Mouse (Mus musculus): ENCODE measurements at regions not wholly inside any gene's neighbourhood (a gene's known extent, or its start where the extent isn't known, plus 50 kb on each side); places are given as distances from the start of the nearest gene placed in this dataset.
A peak's percentile ranks its signal among the peaks of the same experiment; 100 is the strongest.
"Not testable (repeated sequence)": the region's sequence is repeated elsewhere in the genome, so short reads cannot be mapped to it uniquely, and the experiment has no call there.

DNA sequence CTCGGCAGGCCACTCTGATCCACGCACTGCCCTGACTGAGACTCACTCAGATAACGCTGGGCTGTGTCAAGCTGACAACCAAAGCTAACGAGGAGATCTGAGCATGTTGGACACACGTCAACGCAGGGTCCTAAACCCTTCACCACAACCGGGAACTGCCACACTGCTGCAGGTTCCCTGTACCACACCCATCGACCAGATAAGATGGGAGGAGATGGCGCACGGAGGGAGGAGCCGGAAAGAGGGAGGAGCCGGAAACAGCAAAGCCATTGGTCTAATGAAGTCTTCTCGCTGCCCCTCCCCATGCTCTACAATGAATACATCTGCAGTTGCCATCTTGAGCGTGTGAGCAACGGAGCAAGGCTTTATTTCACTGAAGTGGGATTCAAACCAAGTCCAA is 182.9 kb upstream of the Rpl38 start:
- DNase-seq (ENCODE audit: low spot score in 2 of 2): no peak

GRCm38 (mm10) chr11:114484668-114484953 is 183.7 kb upstream of the Rpl38 start:
- DNase-seq (ENCODE audit: low spot score in 2 of 2): no peak

DNA sequence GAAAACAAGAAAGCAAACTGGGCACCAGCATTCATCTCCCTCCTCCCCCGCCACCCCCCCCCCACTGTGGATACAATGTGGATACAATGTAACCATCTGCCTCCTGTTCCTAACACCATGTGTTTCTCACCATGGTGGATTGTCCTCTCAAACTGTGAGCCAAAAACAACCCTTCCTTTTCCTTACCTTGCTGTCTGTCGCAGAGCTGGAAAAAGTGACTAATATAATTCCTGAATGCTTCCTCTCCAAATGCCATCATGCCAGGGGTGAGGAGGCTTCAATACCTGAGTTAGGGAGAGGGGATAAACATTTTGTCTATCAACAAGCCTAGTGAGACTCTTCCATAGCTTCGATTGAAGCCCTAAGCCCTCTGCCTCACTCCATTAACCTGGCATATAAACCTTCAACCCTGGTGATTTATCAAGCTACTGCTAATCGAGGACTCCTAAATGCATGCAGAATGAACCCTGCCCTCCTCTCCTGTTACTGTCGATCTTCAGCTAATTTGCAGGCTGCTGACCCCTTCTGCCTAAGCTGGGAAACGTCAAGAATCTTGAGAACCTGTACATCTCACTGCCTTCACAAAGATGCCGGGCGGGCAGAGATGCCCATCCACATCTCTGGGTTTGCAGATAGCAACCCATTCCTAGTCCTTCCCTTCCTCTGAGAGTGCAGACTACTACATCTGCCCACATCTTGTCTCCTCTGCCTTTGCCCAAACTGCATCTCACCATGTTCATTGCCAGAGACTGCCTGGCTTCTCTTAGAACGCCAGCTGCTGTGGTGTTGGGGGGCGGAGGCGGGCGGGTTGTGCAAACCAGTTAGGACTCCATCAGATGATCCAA is 184.3 kb upstream of the Rpl38 start:
- DNase-seq (ENCODE audit: low spot score in 2 of 2): no peak

DNA sequence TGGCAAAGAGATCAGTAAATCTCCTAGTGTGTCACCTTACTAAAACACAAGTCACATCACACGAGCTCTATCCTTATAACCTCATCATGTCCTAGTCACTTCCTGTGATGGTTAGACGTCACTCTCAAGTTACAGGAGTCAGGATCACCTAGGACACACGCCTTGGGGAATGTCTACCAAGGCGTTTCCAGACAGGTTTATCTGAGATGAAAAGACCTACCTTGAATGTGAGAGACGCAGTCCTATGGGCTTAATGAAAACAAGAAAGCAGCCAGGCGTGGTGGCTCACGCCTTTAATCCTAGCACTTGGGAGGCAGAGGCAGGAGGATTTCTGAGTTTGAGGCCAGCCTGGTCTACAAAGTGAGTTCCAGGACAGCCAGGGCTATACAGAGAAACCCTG is 185.0 kb upstream of the Rpl38 start:
- not testable (repeated sequence) for DNase-seq (ENCODE audit: low spot score in 2 of 2)

DNA sequence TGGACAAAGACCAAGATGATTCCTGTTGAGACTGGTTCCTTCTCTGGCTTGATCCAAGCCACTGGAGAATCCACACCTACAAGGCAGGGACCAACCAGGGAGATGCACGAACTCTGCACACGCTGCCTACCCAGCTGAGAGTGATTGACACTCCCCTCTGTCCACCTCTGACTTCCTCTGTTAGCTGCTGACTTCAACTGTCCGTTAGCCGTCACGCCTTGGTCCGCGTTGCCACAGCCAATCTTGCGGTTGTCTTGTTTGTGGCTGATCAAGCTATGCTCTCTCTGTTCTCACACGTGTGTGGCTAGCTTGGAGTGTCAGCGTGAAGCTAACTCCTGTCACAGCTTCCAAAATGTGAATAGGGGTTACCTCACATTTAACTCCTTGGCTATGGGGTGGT is 186.3 kb upstream of the Rpl38 start:
- DNase-seq (ENCODE audit: low spot score in 2 of 2): no peak

DNA sequence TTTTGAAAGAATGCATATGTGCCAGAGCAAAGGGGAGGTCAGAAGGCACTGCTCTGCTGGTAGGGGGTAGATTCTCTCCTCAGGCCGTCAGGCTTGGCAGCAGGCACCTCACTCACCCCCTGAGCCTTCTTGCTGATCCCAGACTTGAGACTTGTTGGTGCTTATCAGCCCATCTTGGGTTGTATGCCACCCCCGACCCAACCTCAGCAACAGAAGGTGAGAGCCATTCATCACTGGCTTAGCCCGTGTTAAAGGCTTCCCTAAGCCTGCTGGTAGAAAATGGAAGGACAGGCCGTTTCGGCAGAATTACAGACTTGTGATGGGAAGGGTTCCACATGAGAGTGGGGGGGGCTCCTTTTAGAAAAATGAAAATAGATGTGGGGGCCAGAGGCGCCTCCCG is 187.3 kb upstream of the Rpl38 start:
- DNase-seq (ENCODE audit: low spot score in 2 of 2): no peak

DNA sequence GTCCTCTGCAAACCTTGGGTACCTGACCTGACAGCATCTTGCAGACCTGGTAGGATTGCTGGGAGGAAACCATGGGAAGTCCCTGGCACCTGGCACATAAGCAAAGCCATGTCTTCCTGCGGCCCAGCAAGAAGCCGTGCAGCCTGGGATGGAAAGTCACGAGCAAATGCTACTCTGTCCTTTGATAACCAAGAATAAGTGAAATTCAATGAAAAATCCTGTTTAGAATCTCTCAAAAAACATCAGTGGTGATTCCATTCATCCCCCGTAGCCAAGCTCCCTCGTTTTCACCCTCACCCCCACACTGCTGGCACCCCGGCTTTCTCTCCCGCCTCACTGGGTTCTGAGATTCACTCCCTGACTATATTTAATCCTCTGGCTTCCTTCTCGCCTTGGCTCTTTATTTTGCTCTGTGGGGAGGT is 188.2 kb upstream of the Rpl38 start:
- no peak for DNase-seq (ENCODE audit: low spot score in 2 of 2)

DNA sequence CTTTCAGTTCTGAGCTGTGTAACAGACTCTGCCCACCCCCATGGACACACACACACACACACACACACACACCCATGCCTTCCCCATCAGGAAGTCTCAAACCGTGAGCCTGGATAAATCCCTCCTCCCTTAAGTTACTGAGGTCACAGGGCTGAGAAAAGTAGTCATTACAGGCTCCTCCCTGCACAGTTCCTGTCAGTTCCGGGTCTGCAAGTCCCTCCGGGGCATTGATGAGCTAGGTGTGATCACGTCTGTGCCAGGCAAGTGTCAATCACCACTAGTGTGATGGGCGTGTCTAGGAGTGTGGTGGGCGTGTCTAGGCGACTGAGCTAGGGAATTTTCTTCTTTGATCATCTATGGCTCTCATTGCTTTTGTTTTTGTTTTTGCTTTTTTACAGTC is 189.6 kb upstream of the Rpl38 start:
- DNase-seq (ENCODE audit: low spot score in 2 of 2): no peak

GRCm38 (mm10) chr11:114477365-114477764 is 191.0 kb upstream of the Rpl38 start:
- DNase-seq (ENCODE audit: low spot score in 2 of 2): no peak

- no peak for DNase-seq (ENCODE audit: low spot score in 2 of 2)
Observed at GRCm38 (mm10) chr11:114472501-114473260, 195.6 kb upstream of the Rpl38 start.

- DNase-seq (ENCODE audit: low spot score in 2 of 2): peak; percentile 14 to 20
Observed at GRCm38 (mm10) chr11:114468394-114468793, 199.9 kb upstream of the Rpl38 start.

DNA sequence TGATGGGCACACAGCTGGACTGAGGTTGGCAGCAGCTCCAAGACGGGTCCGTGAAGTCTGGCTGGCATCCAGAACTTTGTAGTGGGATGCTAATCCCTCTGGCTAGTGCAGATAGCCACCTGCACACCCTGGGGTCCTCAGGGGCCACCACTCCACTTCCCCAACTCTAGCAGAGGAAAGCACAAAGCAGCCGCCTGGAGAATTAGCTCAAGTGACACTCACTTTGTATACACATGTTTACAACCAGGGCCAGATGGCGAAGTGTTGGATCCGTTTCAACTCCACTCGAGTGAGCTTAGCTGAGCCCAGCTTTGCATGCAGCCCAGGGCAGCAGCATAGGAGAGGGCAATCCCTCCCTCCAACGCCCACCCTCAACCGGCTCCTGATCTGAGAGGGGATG is 200.5 kb upstream of the Rpl38 start:
- DNase-seq (ENCODE audit: low spot score in 2 of 2): no peak

- no peak for DNase-seq (ENCODE audit: low spot score in 2 of 2)
Observed at GRCm38 (mm10) chr11:114465486-114465885, 202.8 kb upstream of the Rpl38 start.

DNA sequence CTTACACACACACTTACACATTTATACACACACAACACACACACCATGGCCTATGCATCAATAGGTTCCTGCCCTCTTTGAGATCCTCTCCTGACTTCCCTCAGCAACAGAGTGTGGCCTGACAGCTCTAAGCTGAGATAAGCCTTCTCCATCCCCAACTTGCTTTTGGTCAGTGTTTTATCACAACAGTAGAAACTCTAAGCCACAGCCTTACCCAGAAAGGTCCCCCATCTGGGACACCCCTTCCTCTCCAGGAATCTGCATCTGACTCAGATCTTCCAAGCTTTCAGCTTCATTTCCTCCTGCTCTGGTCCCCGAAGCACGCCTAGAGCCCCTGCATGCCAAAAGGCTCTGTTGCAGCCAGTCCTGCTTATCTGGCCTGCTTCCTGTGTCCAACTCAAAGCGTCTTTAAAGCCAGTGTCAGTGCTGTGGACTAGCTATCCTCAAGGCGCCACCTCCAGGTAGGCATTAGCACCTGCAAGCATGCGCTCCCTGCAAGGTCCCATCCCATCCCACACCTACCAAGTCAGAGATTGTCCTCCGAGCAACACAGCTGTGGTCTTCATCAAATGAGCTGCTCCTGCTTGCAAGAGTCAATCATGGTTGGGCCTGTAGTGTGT is 205.5 kb upstream of the Rpl38 start:
- DNase-seq (ENCODE audit: low spot score in 2 of 2): peak in 1 of 2 experiments; percentile 35

DNA sequence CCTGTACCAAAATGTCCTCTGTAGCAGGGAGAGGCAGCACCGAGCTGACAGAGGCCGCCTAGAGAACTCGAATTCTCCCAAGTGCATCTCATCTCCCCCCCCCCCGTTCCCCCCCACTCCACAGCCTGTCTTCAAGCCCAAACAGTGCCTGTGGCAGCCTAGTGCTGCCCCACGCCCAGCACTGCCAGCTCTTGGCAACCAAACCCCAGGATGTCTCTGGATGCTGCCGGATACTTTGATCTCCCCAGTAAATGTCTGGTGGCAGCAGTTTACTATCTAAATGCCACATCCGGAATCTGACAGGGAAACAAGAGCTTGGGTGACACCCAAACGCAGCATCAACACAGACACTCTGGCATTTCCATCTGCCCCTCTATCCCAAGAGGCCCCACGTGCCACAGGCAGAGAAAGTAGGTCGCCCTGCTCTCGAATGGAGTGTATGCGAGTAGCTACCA is 213.4 kb upstream of the Rpl38 start:
- no peak for DNase-seq (ENCODE audit: low spot score in 2 of 2)

DNA sequence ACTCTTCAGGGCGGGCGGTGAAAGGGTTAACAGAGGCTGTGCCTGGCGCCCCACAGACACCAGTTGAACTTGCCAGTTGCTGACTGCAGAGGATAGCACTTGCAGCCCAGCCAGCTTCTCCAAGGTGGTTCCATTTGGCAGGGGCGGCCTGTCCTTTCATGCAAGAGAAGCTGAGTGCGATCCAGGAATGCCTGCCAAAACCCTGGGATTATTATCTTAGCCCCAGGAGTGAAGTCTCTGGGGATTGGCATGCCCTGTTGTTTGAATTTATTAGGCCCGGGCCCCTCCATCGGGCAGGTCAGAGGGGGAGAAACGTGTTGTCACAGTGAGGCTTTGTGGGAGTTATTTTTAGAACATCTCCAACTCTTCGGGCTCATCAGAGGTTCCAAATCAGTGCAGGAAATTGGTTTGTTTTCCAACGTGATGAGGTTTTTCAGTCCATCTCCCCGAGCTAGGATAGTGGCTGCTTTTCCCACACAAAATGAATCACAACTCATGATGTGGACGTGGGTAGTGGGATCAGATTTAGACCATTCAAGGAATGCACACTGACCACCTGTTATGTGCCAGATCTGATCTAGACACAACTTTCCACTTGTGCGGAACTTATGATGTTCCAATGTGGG is 219.4 kb upstream of the Rpl38 start:
- no peak for DNase-seq (ENCODE audit: low spot score in 2 of 2)

DNA sequence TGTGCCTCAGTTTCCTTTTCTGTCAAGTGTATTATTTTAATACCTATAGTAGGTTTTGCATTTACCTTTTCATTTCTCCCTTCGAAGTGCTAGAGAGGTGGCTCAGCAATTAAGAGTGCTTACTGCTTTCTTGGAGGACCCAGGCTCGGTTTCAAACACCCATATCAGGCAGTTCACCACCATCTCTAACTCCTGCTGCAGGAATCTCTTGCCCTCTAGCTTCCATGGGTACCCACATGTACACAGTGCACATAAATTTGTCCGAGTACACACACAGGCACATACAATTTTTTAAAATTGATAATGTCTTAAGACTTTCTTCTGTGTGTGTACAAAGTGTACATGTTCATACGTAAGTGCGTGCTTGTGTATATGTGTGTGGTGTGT is 220.9 kb upstream of the Rpl38 start:
- no peak for DNase-seq (ENCODE audit: low spot score in 2 of 2)

DNA sequence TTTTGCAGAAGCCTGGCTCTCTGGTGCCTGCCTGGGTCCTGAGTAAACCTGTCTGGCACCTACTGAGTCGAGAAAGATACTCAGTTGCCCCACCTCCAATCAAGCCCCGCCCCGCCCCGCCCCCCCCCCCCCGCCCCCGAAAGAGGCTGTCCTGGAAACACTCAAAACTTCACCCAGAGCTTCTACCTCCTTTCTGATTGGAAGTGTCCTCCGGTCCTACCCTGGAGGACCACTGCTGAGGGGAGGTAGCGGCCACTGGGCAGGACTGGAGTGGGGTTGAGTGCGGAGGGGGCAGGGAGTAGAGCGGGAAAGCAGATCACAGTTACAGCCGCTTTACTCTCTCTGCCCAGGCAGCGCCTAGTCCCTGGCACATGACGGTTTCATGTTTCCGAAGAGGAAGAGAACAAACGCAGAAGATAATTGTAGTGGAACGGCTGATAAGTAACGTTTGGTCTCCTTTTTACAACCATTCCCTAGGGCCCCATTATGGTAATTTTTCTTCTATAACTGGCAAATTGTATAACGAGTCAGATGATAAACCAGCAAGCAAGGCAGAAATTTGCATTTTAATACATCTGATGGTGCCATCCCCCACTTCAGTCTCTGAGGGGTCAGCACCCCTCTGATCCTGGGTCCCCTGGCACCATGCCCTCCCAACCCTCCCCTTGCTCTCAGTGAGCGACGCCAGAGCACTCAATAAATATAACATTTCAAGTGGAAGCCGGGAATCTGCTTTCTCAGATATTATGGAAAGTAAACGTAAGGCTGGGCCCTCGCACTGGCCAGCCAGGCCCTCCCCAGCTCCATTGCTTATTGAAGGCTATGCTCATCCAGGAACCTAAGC is 221.5 kb upstream of the Rpl38 start:
- DNase-seq (ENCODE audit: low spot score in 2 of 2): peak in 1 of 2 experiments; percentile 21

- DNase-seq (ENCODE audit: low spot score in 2 of 2): no peak
Observed at GRCm38 (mm10) chr11:114446075-114446616, 222.2 kb upstream of the Rpl38 start.

GRCm38 (mm10) chr11:114444211-114444610 is 224.1 kb upstream of the Rpl38 start:
- DNase-seq (ENCODE audit: low spot score in 2 of 2): no peak

- peak in 1 of 2 experiments; percentile 13 for DNase-seq (ENCODE audit: low spot score in 2 of 2)
Observed at GRCm38 (mm10) chr11:114443444-114443843, 224.9 kb upstream of the Rpl38 start.

All from spleen, postnatal 14 days (tissue).